Comparison of ENCODE assay signal across 7 mouse cellular contexts in the genomic region with DNA sequence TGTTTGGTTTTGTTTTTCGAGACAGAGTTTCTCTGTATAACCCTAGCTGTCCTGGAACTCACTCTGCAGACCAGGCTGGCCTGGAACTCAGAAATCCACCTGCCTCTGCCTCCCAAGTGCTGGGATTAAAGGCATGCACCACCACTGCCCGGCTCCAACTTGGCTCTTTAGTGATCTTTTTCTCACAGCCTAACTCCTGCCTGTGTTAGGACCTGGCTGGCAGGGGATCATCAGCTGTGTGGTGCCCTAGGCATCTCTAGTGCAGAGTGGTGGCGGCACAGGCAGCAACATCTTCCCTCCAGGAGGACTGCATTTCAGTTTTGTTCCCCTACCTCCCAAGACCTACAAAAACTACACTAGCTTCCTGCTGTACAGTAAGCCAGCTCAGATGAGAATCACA. TPM values are rescaled to one million over a fixed set of nuclear protein-coding genes. Genes with fewer than 3 reads are reported as not detected.
DNase-seq lines count a peak whose midpoint lies in the region.
"Not testable (repeated sequence)": the region's sequence is repeated elsewhere in the genome, so short reads cannot be mapped to it uniquely, and the experiment has no call there.
"Had no signal": no experiment of that assay in that cellular context is flagged by ENCODE, and none has a peak within 500 bp of the region (broad histone marks: within the 10 kb centered on the region; RNA-seq: fewer than 3 reads in every experiment).

No protein-coding gene starts in this region.

- 75% methylated on average over 3 of the region's 3 CpGs for WGBS in hindbrain, embryonic 10.5 days

- peak; percentile 41 for DNase-seq in cerebellum, adult 11 months
- DNase-seq in cerebellum, adult 18-20 months, result peak; percentile 38 to 54
- DNase-seq in cerebellum, adult 8-10 months, result peak; percentile 41
- DNase-seq in cerebellum, adult 9-11 months, result peak; percentile 59
- DNase-seq in cerebellum, postnatal 25 days, result peak; percentile 58 to 65
- not testable (repeated sequence) for DNase-seq in hindbrain, embryonic 10.5 days (ENCODE audit: low spot score)

- H3K36me3 ChIP-seq in hindbrain, embryonic 10.5 days, result not testable (repeated sequence)

- not testable (repeated sequence) for H3K4me1 ChIP-seq in hindbrain, embryonic 10.5 days (replicated peaks)

- H3K9me3 ChIP-seq in hindbrain, embryonic 10.5 days, result not testable (repeated sequence)

- not testable (repeated sequence) for H3K27me3 ChIP-seq in hindbrain, embryonic 10.5 days (ENCODE audit: insufficient read depth, poor library complexity, severe bottlenecking)

- not testable (repeated sequence) for H3K4me3 ChIP-seq in hindbrain, embryonic 10.5 days

- 0 out of 2 replicates have a peak overlapping the region, but pooled peaks have one; percentile 23 for H3K27ac ChIP-seq in hindbrain, embryonic 10.5 days

RNA-seq across cellular contexts. Expression of a gene that starts 54.4 kb away (rescaled TPM):
- 52.8 and 77.1 TPM in 2 replicates for polyA plus RNA-seq in hindbrain, embryonic 10.5 days (2016; fragmentation: Nextera tagmentation; extraction: Ambion mirVana)
- polyA plus RNA-seq: erythroblast, embryonic 14.5 days had no signal
